Mouse (Mus musculus): ENCODE measurements at regions not wholly inside any gene's neighbourhood (a gene's known extent, or its start where the extent isn't known, plus 50 kb on each side); places are given as distances from the start of the nearest gene placed in this dataset.
"Not testable (repeated sequence)": the region's sequence is repeated elsewhere in the genome, so short reads cannot be mapped to it uniquely, and the experiment has no call there.

- no peak for DNase-seq (ENCODE audit: low read depth, low spot score)
Measured at GRCm38 (mm10) chr2:166475624-166476023, 238.0 kb downstream of the Prex1 start.

- no peak for DNase-seq (ENCODE audit: low read depth, low spot score)
Measured at GRCm38 (mm10) chr2:166474601-166475000, 239.0 kb downstream of the Prex1 start.

GRCm38 (mm10) chr2:166471257-166471753 lies 242.3 kb downstream of the Prex1 start:
- no peak for DNase-seq (ENCODE audit: low read depth, low spot score)

- DNase-seq (ENCODE audit: low read depth, low spot score): peak; percentile 40
Measured at GRCm38 (mm10) chr2:166469046-166469593, 244.5 kb downstream of the Prex1 start.

- DNase-seq (ENCODE audit: low read depth, low spot score): peak; percentile 59
Measured at GRCm38 (mm10) chr2:166467137-166467536, 246.5 kb downstream of the Prex1 start.

GRCm38 (mm10) chr2:166465531-166465930 lies 248.1 kb downstream of the Prex1 start:
- no peak for DNase-seq (ENCODE audit: low read depth, low spot score)

- no peak for DNase-seq (ENCODE audit: low read depth, low spot score)
Measured at GRCm38 (mm10) chr2:166463539-166463938, 250.1 kb downstream of the Prex1 start.

- no peak for DNase-seq (ENCODE audit: low read depth, low spot score)
Measured at GRCm38 (mm10) chr2:166461956-166462355, 251.7 kb downstream of the Prex1 start.

GRCm38 (mm10) chr2:166461103-166461502 lies 252.5 kb downstream of the Prex1 start:
- no peak for DNase-seq (ENCODE audit: low read depth, low spot score)

GRCm38 (mm10) chr2:166459955-166460354 lies 253.7 kb downstream of the Prex1 start:
- no peak for DNase-seq (ENCODE audit: low read depth, low spot score)

GRCm38 (mm10) chr2:166458953-166459352 lies 254.7 kb downstream of the Prex1 start:
- no peak for DNase-seq (ENCODE audit: low read depth, low spot score)

- DNase-seq (ENCODE audit: low read depth, low spot score): peak; percentile 52
Measured at GRCm38 (mm10) chr2:166457381-166458172, 256.1 kb downstream of the Prex1 start.

- DNase-seq (ENCODE audit: low read depth, low spot score): not testable (repeated sequence)
Measured at GRCm38 (mm10) chr2:166454160-166454888, 259.3 kb downstream of the Prex1 start.

GRCm38 (mm10) chr2:166450964-166451363 lies 262.7 kb downstream of the Prex1 start:
- DNase-seq (ENCODE audit: low read depth, low spot score): no peak

- DNase-seq (ENCODE audit: low read depth, low spot score): no peak
Measured at GRCm38 (mm10) chr2:166450380-166450779, 263.3 kb downstream of the Prex1 start.

GRCm38 (mm10) chr2:166448724-166449123 lies 264.9 kb downstream of the Prex1 start:
- peak; percentile 49 for DNase-seq (ENCODE audit: low read depth, low spot score)

GRCm38 (mm10) chr2:166448161-166448560 lies 265.5 kb downstream of the Prex1 start:
- no peak for DNase-seq (ENCODE audit: low read depth, low spot score)

- no peak for DNase-seq (ENCODE audit: low read depth, low spot score)
Measured at GRCm38 (mm10) chr2:166446536-166446935, 267.1 kb downstream of the Prex1 start.

GRCm38 (mm10) chr2:166445824-166446223 lies 267.8 kb downstream of the Prex1 start:
- not testable (repeated sequence) for DNase-seq (ENCODE audit: low read depth, low spot score)

GRCm38 (mm10) chr2:166442997-166443396 lies 270.6 kb downstream of the Prex1 start:
- no peak for DNase-seq (ENCODE audit: low read depth, low spot score)

GRCm38 (mm10) chr2:166439847-166440775 lies 273.5 kb downstream of the Prex1 start:
- DNase-seq (ENCODE audit: low read depth, low spot score): no peak
